Mouse (Mus musculus): Measurements from ENCODE around the gene Gabrr3.
"Not testable (repeated sequence)": the region's sequence is repeated elsewhere in the genome, so short reads cannot be mapped to it uniquely, and the experiment has no call there.

Gene Gabrr3

GRCm38 (mm10) chr16:59407032-59407431 is at the start of gene Gabrr3:
TSS of gene Gabrr3 (plus strand) at chr16:59407332.
- no peak for DNase-seq (ENCODE audit: low spot score)

- DNase-seq (ENCODE audit: low spot score): no peak
Observed at GRCm38 (mm10) chr16:59363893-59364292, 43.2 kb upstream of the Gabrr3 start, which contains the start of gene Olfr209. TSS of gene Olfr209 (minus strand) at chr16:59363993.

GRCm38 (mm10) chr16:59393300-59393699 is 13.8 kb upstream of the Gabrr3 start:
- DNase-seq (ENCODE audit: low spot score): peak; percentile 7

GRCm38 (mm10) chr16:59401102-59401501 is 6.0 kb upstream of the Gabrr3 start:
- DNase-seq (ENCODE audit: low spot score): no peak

- no peak for DNase-seq (ENCODE audit: low spot score)
Observed at GRCm38 (mm10) chr16:59401985-59402384, 5.1 kb upstream of the Gabrr3 start.

GRCm38 (mm10) chr16:59403684-59404083 is 3.4 kb upstream of the Gabrr3 start:
- DNase-seq (ENCODE audit: low spot score): peak; percentile 55

- DNase-seq (ENCODE audit: low spot score): no peak
Observed at GRCm38 (mm10) chr16:59404798-59405197, 2.3 kb upstream of the Gabrr3 start.

- DNase-seq (ENCODE audit: low spot score): no peak
Observed at GRCm38 (mm10) chr16:59409341-59409748, 2.2 kb downstream of the Gabrr3 start.

GRCm38 (mm10) chr16:59409800-59410199 is 2.7 kb downstream of the Gabrr3 start:
- no peak for DNase-seq (ENCODE audit: low spot score)

- DNase-seq (ENCODE audit: low spot score): peak; percentile 75
Observed at GRCm38 (mm10) chr16:59413475-59413874, 6.3 kb downstream of the Gabrr3 start.

GRCm38 (mm10) chr16:59420237-59420866 is 13.2 kb downstream of the Gabrr3 start:
- no peak for DNase-seq (ENCODE audit: low spot score)

GRCm38 (mm10) chr16:59420867-59421251 is 13.7 kb downstream of the Gabrr3 start:
- DNase-seq (ENCODE audit: low spot score): peak; percentile 88

- DNase-seq (ENCODE audit: low spot score): no peak
Observed at GRCm38 (mm10) chr16:59421571-59422345, 14.6 kb downstream of the Gabrr3 start.

GRCm38 (mm10) chr16:59427960-59428359 is 20.8 kb downstream of the Gabrr3 start:
- DNase-seq (ENCODE audit: low spot score): no peak

- DNase-seq (ENCODE audit: low spot score): no peak
Observed at GRCm38 (mm10) chr16:59433181-59433580, 26.0 kb downstream of the Gabrr3 start.

GRCm38 (mm10) chr16:59444880-59445559 is 37.9 kb downstream of the Gabrr3 start:
- no peak for DNase-seq (ENCODE audit: low spot score)

- DNase-seq (ENCODE audit: low spot score): no peak
Observed at GRCm38 (mm10) chr16:59448181-59448580, 41.0 kb downstream of the Gabrr3 start.

GRCm38 (mm10) chr16:59449092-59449491 is 42.0 kb downstream of the Gabrr3 start:
- DNase-seq (ENCODE audit: low spot score): no peak

GRCm38 (mm10) chr16:59451813-59452212 is 44.7 kb downstream of the Gabrr3 start:
- no peak for DNase-seq (ENCODE audit: low spot score)

- DNase-seq (ENCODE audit: low spot score): not testable (repeated sequence)
Observed at GRCm38 (mm10) chr16:59459259-59459861, 52.2 kb downstream of the Gabrr3 start.

GRCm38 (mm10) chr16:59463567-59463966 is 56.4 kb downstream of the Gabrr3 start:
- DNase-seq (ENCODE audit: low spot score): no peak

GRCm38 (mm10) chr16:59463973-59464372 is 56.8 kb downstream of the Gabrr3 start:
- DNase-seq (ENCODE audit: low spot score): no peak

Measured in adipocyte (in vitro differentiated cells).